Mouse (Mus musculus): ENCODE data around the gene 9030025P20Rik. TPM values are rescaled to one million over a fixed set of nuclear protein-coding genes. Genes with fewer than 3 reads are reported as not detected.
"Not testable (repeated sequence)": the region's sequence is repeated elsewhere in the genome, so short reads cannot be mapped to it uniquely, and the experiment has no call there.

Gene 9030025P20Rik
- 8.4 and 8.8 TPM in 2 replicates for polyA plus RNA-seq (2014; fragmentation: Nextera tagmentation; extraction: Ambion mirVana)

DNA sequence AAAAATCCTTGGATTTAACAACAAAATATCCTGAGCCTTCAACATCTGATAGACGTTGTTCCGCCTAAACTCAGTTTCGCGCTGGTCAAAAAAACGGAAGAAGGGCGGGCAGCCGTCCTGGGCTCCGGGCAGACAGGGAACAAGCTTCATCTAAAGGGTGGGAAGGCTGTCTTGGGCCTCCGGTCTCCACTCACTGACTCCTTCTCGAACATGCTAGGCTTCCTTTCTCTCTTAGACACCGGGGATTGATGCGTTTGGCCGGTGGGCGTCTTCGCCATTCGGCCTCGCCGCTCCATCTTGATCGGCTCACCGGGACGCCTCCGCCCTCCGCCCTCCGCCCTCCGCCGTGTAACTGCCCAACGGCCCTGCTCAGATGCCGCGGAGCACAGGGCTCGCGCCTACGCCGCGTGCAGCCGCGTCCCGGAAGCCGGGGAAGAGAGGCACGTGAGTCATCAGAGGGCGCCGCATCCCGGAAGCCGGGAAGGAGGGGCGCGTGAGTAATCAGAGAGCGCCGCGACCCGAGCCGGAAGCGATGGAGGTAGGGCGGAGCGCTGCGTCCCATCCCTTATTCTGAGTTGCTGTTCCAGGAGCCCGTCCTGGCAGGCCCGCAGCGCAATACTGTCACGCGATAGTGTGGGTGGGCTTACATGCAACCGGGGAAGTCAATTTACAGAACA lies at the start of gene 9030025P20Rik, which contains the start of gene Gm3417:
Gene 9030025P20Rik (plus strand): TSS at position 107 of the 677 bp plus-strand sequence.
Gene Gm3417 (minus strand): TSS at position 429 of the 677 bp plus-strand sequence.
- H3K4me1 ChIP-seq (ENCODE audit: control insufficient read depth, insufficient read depth, low read length); DNase-seq; H3K9me3 ChIP-seq (ENCODE audit: control insufficient read depth, low read length); H3K9ac ChIP-seq (replicated peaks; ENCODE audit: low read length); H3K4me3 ChIP-seq (replicated peaks; ENCODE audit: low read depth, low read length); H3K27me3 ChIP-seq (ENCODE audit: control insufficient read depth, insufficient read depth, low read length); H3K4me2 ChIP-seq (ENCODE audit: low read length); H3K27ac ChIP-seq (replicated peaks; ENCODE audit: low read depth, low read length); H3K36me3 ChIP-seq (ENCODE audit: control insufficient read depth, insufficient read depth, low read length): not testable (repeated sequence)
- no CpG with 5 or more reads among the region's 60 CpGs for WGBS
- ATAC-seq (ENCODE audit: low FRiP score, low TSS enrichment) = peak; percentile 98

DNA sequence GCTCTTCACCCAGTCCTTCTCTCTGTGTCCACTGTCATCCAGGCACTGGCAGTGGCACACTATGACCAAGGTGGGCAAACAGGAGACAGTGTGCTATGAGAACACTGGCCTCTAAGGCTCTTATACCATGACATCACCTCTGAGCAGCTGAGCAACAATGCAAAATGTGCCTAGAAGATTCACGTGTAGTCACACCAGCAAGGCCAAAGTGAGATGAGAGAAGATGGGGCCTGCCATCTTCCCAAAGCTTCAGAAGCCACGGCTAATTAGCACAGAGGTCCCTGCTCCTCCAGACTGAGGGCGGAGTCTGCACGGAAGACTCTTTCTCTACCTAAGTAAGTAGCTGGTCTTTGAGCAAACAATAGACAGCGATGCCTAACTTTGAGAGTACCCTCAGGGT lies 49.6 kb upstream of the 9030025P20Rik start:
- 71% methylated on average over 5 of the region's 5 CpGs for WGBS
- Histone ChIP-seq H3K27me3 (ENCODE audit: control insufficient read depth, insufficient read depth, low read length) (no peaks in the 10 kb centered on the region), H3K4me2 (ENCODE audit: low read length) (no peak overlapping the region), H3K4me1 (ENCODE audit: control insufficient read depth, insufficient read depth, low read length) (no peaks in the 10 kb centered on the region), H3K9ac (replicated peaks; ENCODE audit: low read length) (no peak overlapping the region), H3K36me3 (ENCODE audit: control insufficient read depth, insufficient read depth, low read length) (no peaks in the 10 kb centered on the region), H3K27ac (replicated peaks; ENCODE audit: low read depth, low read length) (no peak overlapping the region), H3K4me3 (replicated peaks; ENCODE audit: low read depth, low read length) (no peak overlapping the region), H3K9me3 (ENCODE audit: control insufficient read depth, low read length) (no peaks in the 10 kb centered on the region)
- ATAC-seq (ENCODE audit: low FRiP score, low TSS enrichment) (no peak), DNase-seq (no peak)

DNA sequence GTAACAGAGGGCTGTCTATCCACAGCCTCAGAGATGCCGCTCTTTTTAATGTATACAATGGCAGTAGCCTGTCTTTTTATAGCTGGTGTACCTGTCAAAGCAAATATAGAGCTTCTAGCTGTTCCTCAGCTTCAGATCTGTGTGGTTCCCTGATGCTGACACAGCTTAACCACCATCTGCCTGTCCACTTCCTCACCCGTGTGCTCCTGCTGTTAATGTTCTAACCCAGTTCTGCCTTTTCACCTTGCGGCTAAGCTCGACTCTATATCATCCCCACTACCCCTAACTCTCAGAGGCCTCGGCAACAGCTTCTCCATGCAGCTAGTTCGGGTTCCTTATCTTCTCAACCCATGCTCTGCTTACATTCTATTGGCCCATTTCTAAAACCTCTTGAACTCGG lies 47.6 kb upstream of the 9030025P20Rik start:
- H3K4me3 ChIP-seq (replicated peaks; ENCODE audit: low read depth, low read length) = no peak overlapping the region
- WGBS = 91% methylated on average over 7 of the region's 7 CpGs

DNA sequence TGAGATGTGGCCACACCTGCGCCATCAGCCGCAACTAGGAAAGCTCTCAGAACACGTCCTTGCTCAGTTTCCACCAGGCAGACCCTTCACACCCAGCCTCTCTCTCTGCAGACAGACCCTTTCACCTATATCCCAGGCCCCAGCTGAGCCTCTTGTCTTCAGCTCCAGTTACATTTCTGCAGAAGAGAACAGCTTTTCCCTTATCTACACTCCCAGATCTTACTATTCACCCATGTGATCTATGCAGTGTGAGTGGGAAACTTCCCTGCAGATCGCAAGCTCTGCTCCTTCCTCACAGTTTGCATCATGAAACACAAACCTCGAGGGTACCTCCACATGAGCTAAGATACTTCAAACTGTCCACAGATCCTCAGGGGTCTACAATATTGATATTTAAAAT lies 46.8 kb upstream of the 9030025P20Rik start:
- Histone ChIP-seq H3K27me3 (ENCODE audit: control insufficient read depth, insufficient read depth, low read length) (no peaks in the 10 kb centered on the region), H3K36me3 (ENCODE audit: control insufficient read depth, insufficient read depth, low read length) (no peaks in the 10 kb centered on the region), H3K27ac (replicated peaks; ENCODE audit: low read depth, low read length) (no peak overlapping the region), H3K9ac (replicated peaks; ENCODE audit: low read length) (no peak overlapping the region), H3K4me3 (replicated peaks; ENCODE audit: low read depth, low read length) (no peak overlapping the region), H3K4me2 (ENCODE audit: low read length) (no peak overlapping the region), H3K9me3 (ENCODE audit: control insufficient read depth, low read length) (no peaks in the 10 kb centered on the region), H3K4me1 (ENCODE audit: control insufficient read depth, insufficient read depth, low read length) (no peaks in the 10 kb centered on the region)
- ATAC-seq (ENCODE audit: low FRiP score, low TSS enrichment) (no peak), DNase-seq (no peak)
- WGBS = 84% methylated on average over 5 of the region's 5 CpGs

More for the DNA sequence above, 47.6 kb upstream of the 9030025P20Rik start:
- H3K9me3 ChIP-seq (ENCODE audit: control insufficient read depth, low read length) = no peaks in the 10 kb centered on the region
- H3K4me2 ChIP-seq (ENCODE audit: low read length) = no peak overlapping the region
- no peaks in the 10 kb centered on the region for H3K4me1 ChIP-seq (ENCODE audit: control insufficient read depth, insufficient read depth, low read length)
- H3K27ac ChIP-seq (replicated peaks; ENCODE audit: low read depth, low read length) = no peak overlapping the region
- no peaks in the 10 kb centered on the region for H3K36me3 ChIP-seq (ENCODE audit: control insufficient read depth, insufficient read depth, low read length)
- DNase-seq = no peak
- H3K9ac ChIP-seq (replicated peaks; ENCODE audit: low read length) = no peak overlapping the region
- no peak for ATAC-seq (ENCODE audit: low FRiP score, low TSS enrichment)
- H3K27me3 ChIP-seq (ENCODE audit: control insufficient read depth, insufficient read depth, low read length) = no peaks in the 10 kb centered on the region

DNA sequence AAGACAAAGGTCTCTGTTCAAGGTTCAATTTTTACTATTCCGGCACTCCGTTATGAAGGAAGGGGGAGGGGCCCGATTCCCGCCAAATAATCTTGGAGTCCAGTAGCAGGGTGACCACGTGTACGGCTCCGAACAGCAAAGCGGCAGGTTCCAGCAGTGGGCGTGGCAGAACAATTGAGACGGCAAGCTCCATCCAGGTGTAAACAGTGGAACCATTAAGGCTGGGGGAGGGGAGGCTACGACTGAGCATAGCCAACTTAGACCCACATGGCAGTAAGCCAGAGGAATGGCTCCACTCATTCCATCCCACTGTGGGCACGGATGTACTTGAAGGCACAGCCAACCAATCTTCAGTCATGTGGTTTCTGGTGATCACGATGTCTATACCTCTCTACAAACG lies 43.0 kb upstream of the 9030025P20Rik start:
- H3K4me3 ChIP-seq (replicated peaks; ENCODE audit: low read depth, low read length); H3K9ac ChIP-seq (replicated peaks; ENCODE audit: low read length); H3K27me3 ChIP-seq (ENCODE audit: control insufficient read depth, insufficient read depth, low read length); H3K4me2 ChIP-seq (ENCODE audit: low read length); H3K4me1 ChIP-seq (ENCODE audit: control insufficient read depth, insufficient read depth, low read length); H3K36me3 ChIP-seq (ENCODE audit: control insufficient read depth, insufficient read depth, low read length); ATAC-seq (ENCODE audit: low FRiP score, low TSS enrichment); H3K9me3 ChIP-seq (ENCODE audit: control insufficient read depth, low read length); H3K27ac ChIP-seq (replicated peaks; ENCODE audit: low read depth, low read length); DNase-seq: not testable (repeated sequence)
- WGBS = 92% methylated on average over 14 of the region's 14 CpGs

DNA sequence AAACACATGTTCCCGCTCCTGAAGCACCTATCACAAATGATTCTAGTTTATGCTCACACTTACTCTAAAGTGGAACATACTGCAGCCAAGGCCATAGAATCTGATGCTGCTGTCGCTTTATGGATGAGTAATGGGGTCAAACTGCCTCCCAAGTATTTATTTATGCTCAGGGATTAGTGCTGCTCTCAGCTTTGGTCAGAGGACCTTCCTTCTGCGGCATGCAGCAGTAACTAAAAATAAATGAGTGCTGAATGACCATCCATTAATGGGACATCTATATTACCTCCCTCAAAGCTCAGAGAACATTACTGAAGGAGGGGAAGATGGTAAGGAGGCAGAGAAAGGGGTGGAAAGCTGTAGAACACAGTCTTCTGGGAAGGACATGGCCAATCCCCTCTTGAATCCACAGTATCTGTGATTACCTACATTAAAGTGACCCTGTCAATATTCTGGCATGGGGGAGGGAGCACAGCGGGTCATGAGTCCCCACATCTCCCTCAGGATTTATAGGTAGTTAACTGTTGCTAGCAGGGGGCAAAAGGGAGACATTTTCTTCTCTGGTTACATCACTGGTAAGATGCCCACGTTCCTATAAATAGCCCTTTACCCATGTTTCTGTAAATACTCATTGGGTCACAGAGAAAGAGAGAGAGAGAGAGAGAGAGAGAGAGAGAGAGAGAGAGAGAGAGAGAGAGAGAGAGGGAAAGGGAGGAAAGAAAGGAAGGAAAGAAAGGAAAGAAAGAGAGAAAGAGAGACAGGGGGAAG lies 42.2 kb upstream of the 9030025P20Rik start:
- H3K36me3 ChIP-seq (ENCODE audit: control insufficient read depth, insufficient read depth, low read length) = no peaks in the 10 kb centered on the region
- no peaks in the 10 kb centered on the region for H3K27me3 ChIP-seq (ENCODE audit: control insufficient read depth, insufficient read depth, low read length)
- H3K4me3 ChIP-seq (replicated peaks; ENCODE audit: low read depth, low read length) = no peak overlapping the region
- no peak for DNase-seq
- H3K4me2 ChIP-seq (ENCODE audit: low read length) = no peak overlapping the region
- H3K27ac ChIP-seq (replicated peaks; ENCODE audit: low read depth, low read length) = no peak overlapping the region
- no peak overlapping the region for H3K9ac ChIP-seq (replicated peaks; ENCODE audit: low read length)
- WGBS = 75% methylated on average over 5 of the region's 5 CpGs
- no peak for ATAC-seq (ENCODE audit: low FRiP score, low TSS enrichment)
- H3K9me3 ChIP-seq (ENCODE audit: control insufficient read depth, low read length) = no peaks in the 10 kb centered on the region
- no peaks in the 10 kb centered on the region for H3K4me1 ChIP-seq (ENCODE audit: control insufficient read depth, insufficient read depth, low read length)

DNA sequence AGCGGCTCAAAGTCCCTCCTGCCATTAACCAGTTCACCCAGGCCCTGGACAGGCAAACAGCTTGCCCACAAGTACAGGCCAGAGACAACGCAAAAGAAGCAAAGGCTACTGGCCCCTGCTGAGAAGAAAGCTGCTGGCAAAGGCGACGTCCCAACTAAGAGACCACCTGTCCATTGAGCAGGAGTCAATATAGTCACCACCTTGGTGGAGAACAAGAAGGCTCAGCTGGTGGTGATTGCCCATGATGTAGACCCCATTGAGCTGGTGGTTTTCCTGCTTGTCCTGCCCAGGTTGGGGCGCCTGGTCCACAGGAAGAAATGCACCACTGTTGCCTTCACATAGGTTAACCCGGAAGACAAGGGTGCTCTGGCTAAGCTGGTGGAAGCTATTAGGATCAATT lies 36.1 kb upstream of the 9030025P20Rik start:
- H3K27ac ChIP-seq (replicated peaks; ENCODE audit: low read depth, low read length); H3K9me3 ChIP-seq (ENCODE audit: control insufficient read depth, low read length); DNase-seq; ATAC-seq (ENCODE audit: low FRiP score, low TSS enrichment); H3K27me3 ChIP-seq (ENCODE audit: control insufficient read depth, insufficient read depth, low read length): not testable (repeated sequence)
- H3K4me3 ChIP-seq (replicated peaks; ENCODE audit: low read depth, low read length) = peak overlapping the region; percentile 59
- peaks cover 16% of the 10 kb centered on the region for H3K4me1 ChIP-seq (ENCODE audit: control insufficient read depth, insufficient read depth, low read length)
- H3K9ac ChIP-seq (replicated peaks; ENCODE audit: low read length) = peak overlapping the region; percentile 86; the same call in 1 of the 2 replicates
- 60% methylated on average over 6 of the region's 6 CpGs for WGBS
- H3K4me2 ChIP-seq (ENCODE audit: low read length) = peak overlapping the region; percentile 78
- H3K36me3 ChIP-seq (ENCODE audit: control insufficient read depth, insufficient read depth, low read length) = peaks cover 20% of the 10 kb centered on the region

DNA sequence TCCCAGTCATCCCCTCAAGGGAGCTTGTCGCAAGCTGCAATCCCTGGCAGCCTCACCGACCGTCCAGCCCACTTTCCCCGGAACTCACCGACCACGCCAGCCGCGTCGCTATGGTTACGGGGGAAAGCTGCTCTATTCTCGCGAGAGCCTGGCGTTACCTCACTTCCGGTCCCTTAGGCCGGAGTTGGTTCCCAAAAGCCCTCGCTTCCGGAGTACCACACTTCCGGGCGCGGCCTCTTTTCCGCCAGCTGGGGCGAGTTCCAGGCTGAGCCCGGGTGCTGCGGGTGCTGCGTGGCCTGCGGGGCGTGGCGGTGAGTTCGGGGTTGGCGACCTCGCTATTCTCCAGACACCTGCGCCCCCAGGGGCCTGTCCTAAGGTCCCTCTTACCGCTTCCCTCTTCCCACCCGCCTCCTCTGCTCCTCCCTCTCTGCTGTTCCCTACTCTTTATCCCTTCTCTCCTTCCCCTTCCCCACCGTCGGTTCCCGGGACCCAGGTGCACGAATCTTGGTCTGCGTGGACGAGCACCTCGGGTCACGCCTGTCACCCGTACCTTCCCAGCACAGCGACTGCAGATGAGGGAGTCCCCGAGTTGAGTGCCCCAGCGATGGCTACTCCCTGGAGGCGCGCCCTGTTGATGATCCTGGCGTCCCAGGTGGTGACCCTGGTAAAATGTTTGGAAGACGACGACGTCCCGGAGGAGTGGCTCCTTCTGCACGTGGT lies 35.1 kb upstream of the 9030025P20Rik start, which contains the start of the genes Wdr27 and 1600012H06Rik:
Gene Wdr27 (minus strand): TSS at position 150 of the 720 bp plus-strand sequence.
Gene 1600012H06Rik (plus strand): TSS at position 176 of the 720 bp plus-strand sequence.
- peak within 1 kb of the TSS; percentile 80 for H3K27ac ChIP-seq (replicated peaks; ENCODE audit: low read depth, low read length)
- H3K4me3 ChIP-seq (replicated peaks; ENCODE audit: low read depth, low read length) = peak within 1 kb of the TSS; percentile 59
- peak within 1 kb of the TSS; percentile 86 for H3K9ac ChIP-seq (replicated peaks; ENCODE audit: low read length)
- H3K4me1 ChIP-seq (ENCODE audit: control insufficient read depth, insufficient read depth, low read length) = peaks cover 16% of the 10 kb centered on the region
- peak within 1 kb of the TSS; percentile 78 for H3K4me2 ChIP-seq (ENCODE audit: low read length)
- no peaks in the 10 kb centered on the region for H3K9me3 ChIP-seq (ENCODE audit: control insufficient read depth, low read length)
- ATAC-seq (ENCODE audit: low FRiP score, low TSS enrichment) = peak; percentile 99
- under 1% methylated on average over 54 of the region's 54 CpGs for WGBS
- H3K27me3 ChIP-seq (ENCODE audit: control insufficient read depth, insufficient read depth, low read length) = no peaks in the 10 kb centered on the region
- peak; percentile 100 for DNase-seq
- H3K36me3 ChIP-seq (ENCODE audit: control insufficient read depth, insufficient read depth, low read length) = peaks cover 22% of the 10 kb centered on the region

All from midbrain, embryonic 14.5 days (tissue).